Mouse (Mus musculus) heart, embryonic 13.5 days (tissue): ENCODE measurements around the gene Mosmo. TPM values are rescaled to one million over a fixed set of nuclear protein-coding genes. Genes with fewer than 3 reads are reported as not detected.

Experiments used
- ATAC-seq: fragments of 200-750 bp; cut with Nextera tagmentation; 2 replicates; pipeline ENCODE4 v1.8.0; 2017; ENCODE audit warnings: moderate TSS enrichment; ENCODE audit not compliant: insufficient number of reproducible peaks, low FRiP score, low TSS enrichment; ENCODE audit errors: extremely low read depth
- H3K27ac ChIP-seq: fragments of 300-500 bp; sonication (generic); replicated peaks from 2 replicates; pipeline ENCODE4 v1.5.1; 2015; ENCODE audit warnings: moderate library complexity, mild to moderate bottlenecking, inconsistent platforms
- H3K27me3 ChIP-seq: fragments of 300-500 bp; sonication (generic); replicated peaks from 2 replicates; pipeline ENCODE4 v1.6.1; 2015; ENCODE audit warnings: mild to moderate bottlenecking, inconsistent platforms
- H3K36me3 ChIP-seq: fragments of 300-500 bp; sonication (generic); 2 replicates; pipeline ENCODE4 v1.6.1; 2015; ENCODE audit warnings: mild to moderate bottlenecking, inconsistent platforms
- H3K4me1 ChIP-seq: fragments of 300-500 bp; sonication (generic); 2 replicates; pipeline ENCODE4 v1.6.1; 2015; ENCODE audit warnings: inconsistent platforms
- H3K4me2 ChIP-seq: fragments of 300-500 bp; sonication (generic); 2 replicates; pipeline ENCODE4 v1.6.1; 2015; ENCODE audit warnings: inconsistent platforms, mild to moderate bottlenecking, moderate library complexity
- H3K4me3 ChIP-seq: fragments of 300-500 bp; sonication (generic); 2 replicates; pipeline ENCODE4 v1.5.1; 2015; ENCODE audit warnings: moderate library complexity, mild to moderate bottlenecking, inconsistent platforms
- H3K9ac ChIP-seq: fragments of 300-500 bp; sonication (generic); 2 replicates; pipeline ENCODE4 v1.6.1; 2015; ENCODE audit warnings: inconsistent platforms, mild to moderate bottlenecking, moderate library complexity
- H3K9me3 ChIP-seq: fragments of 300-500 bp; sonication (generic); 2 replicates; pipeline ENCODE4 v1.6.1; 2016; ENCODE audit warnings: inconsistent platforms
- WGBS: fragments of 180-500 bp; shearing (Covaris S2); methylation state at CpG from one replicate; pipeline ENCODE4 v1.1.7; 2015; ENCODE audit warnings: mixed read lengths; 5-methylcytosine and 5-hydroxymethylcytosine counted together
- polyA plus RNA-seq: library from polyadenylated mRNA; unstranded; fragments of >200 nt; fragmentation: Nextera tagmentation; extraction: Ambion mirVana; gene quantifications from 2 replicates; pipeline ENCODE4 v1.2.1, GENCODE M21; 2015

Gene Mosmo
- polyA plus RNA-seq, 1 experiment from 2014 or later, result 8.5 TPM

DNA sequence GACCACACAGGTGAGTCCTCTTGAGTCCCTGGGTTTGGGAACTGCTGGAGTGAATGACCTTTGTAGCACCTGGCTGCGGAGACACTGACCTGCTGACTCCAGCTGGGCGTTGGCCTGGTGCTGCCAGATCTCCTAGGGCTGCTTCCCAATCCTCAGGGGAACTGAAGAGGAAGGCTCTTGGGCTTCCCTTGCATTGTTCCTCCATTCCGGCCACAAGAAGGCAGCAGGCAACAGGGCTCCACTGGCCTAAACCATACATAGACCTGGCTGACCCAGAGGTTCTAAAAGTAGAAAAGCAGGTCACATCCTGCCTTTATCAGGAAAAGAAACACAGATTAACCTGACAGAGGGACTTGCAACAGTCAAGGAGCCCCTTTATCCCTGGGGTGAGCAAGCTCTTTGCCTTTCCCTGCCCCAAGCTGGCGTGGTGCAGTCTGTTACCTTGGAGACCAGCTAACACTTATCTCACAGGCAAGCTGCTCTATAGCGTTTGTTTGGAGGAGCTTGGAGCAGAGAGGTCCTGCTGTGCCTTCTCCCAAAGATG, 62.2 kb downstream of the Mosmo start:
- peak overlapping the region; percentile 27 for H3K4me2 ChIP-seq
- H3K4me3 ChIP-seq, result no peak overlapping the region
- no peaks in the 10 kb centered on the region for H3K9me3 ChIP-seq
- ATAC-seq, result no peak
- 3% methylated on average over 5 of the region's 5 CpGs for WGBS
- peak overlapping the region; percentile 53; the same call in 1 of the 2 replicates for H3K9ac ChIP-seq
- no peaks in the 10 kb centered on the region for H3K27me3 ChIP-seq
- peak overlapping the region; percentile 36; the same call in 1 of the 2 replicates for H3K27ac ChIP-seq
- H3K4me1 ChIP-seq, result peaks cover 26% of the 10 kb centered on the region
- H3K36me3 ChIP-seq, result peaks cover 2% of the 10 kb centered on the region; the same call in 1 of the 2 replicates

DNA sequence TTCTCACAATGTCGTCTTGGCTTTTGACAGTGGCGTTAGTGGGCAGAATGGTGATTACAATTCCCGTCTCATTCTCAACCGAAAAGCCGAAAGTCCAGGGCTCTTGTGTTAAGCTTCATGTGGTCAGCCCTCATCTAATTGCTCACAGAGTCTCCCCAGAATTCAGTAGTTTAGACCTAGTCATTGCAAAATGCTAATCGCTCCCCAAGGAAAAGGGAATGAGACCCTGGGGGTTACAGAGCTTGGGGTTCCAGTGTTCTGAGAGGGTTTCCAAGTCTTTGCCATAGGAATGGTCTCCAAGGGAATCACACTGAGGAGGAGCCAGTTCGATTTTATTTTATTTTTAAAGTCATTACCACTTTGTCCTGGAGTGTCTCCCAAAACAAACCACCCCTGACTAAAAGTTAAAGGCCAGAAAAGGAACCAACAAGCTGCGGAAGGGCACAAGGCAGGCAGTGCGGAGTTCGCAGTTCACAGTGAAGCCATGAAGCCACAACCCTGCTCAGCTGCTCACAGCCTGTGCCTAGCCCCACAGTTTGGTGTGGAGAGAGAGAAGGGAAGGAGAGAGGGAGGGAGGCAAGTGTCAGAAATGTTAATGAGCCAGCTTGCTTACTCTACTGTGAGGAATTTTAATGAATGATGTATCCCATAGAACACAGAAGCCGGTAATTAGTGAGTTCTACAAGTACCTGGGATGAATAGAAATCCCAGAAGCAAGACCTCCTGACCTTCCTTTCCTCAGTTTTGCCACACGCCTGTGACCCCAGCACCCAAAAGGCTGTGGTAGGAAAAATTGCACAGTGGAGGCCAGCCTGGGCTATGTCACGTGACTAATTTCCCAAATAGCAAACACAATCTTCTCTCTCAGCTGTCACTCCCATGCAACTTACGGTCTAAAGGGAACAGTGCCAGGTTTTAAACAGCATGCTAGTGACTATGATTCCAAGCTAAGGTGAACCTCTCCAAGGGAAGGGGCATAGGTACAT, 66.2 kb downstream of the Mosmo start:
- 67% methylated on average over 14 of the region's 14 CpGs for WGBS
- H3K27me3 ChIP-seq, result no peaks in the 10 kb centered on the region

DNA sequence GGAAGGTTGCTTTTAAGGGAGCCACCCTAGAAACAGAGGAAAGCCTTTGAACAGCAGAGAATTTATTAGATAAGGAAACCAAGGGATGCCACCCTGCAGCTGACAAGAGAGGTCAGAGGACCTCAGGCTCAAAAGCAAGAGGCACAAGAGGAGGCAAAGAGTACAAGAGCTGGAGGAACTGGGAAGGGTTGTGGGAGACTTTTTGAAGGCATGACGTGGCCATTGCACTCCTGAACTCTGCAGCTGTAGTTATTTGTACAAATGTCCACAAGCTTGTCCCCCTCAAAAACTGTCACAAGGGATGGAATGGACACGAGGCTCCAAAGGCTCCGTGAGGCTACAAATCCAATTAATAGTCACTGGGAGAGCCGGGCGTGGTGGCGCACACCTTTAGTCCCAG, 67.2 kb downstream of the Mosmo start:
- no peaks in the 10 kb centered on the region for H3K36me3 ChIP-seq
- no peaks in the 10 kb centered on the region for H3K9me3 ChIP-seq
- no peak for ATAC-seq
- H3K4me1 ChIP-seq, result peaks cover 30% of the 10 kb centered on the region
- H3K4me2 ChIP-seq, result no peak overlapping the region
- no peaks in the 10 kb centered on the region for H3K27me3 ChIP-seq
- no peak overlapping the region for H3K9ac ChIP-seq
- H3K4me3 ChIP-seq, result no peak overlapping the region
- no peak overlapping the region; the same call in 1 of the 2 replicates for H3K27ac ChIP-seq
- 84% methylated on average over 6 of the region's 6 CpGs for WGBS

More for the DNA sequence above, 66.2 kb downstream of the Mosmo start:
- Histone ChIP-seq H3K36me3 (no peaks in the 10 kb centered on the region), H3K4me2 (no peak overlapping the region), H3K9me3 (no peaks in the 10 kb centered on the region), H3K27ac (no peak overlapping the region), H3K4me1 (peaks cover 39% of the 10 kb centered on the region), H3K4me3 (no peak overlapping the region), H3K9ac (no peak overlapping the region)
- no peak for ATAC-seq

DNA sequence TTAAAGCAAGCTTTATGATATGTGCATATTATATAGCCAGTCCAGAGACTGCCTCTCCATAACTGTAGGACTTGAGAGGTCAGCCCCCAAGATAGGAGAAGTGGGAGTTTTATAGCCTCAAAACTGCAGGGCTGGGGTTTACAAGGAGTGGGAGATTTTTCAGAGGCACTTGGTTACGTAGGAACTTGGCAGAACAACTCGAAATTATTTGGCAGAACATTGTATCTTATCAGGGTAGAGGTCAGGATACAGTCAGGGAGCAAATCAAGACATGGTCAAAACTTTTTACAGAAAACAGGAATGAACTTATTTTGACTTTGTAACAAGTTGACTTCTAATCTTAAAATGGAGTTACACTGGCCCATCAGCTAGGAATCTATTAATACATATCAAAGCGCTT, 68.6 kb downstream of the Mosmo start:
- peaks cover 19% of the 10 kb centered on the region; the same call in 1 of the 2 replicates for H3K4me1 ChIP-seq
- no peak for ATAC-seq
- H3K36me3 ChIP-seq, result no peaks in the 10 kb centered on the region
- 45% methylated on average over 3 of the region's 3 CpGs for WGBS
- no peaks in the 10 kb centered on the region for H3K27me3 ChIP-seq
- peak overlapping the region; percentile 46; the same call in 1 of the 2 replicates for H3K27ac ChIP-seq
- H3K9me3 ChIP-seq, result no peaks in the 10 kb centered on the region
- H3K9ac ChIP-seq, result no peak overlapping the region
- H3K4me2 ChIP-seq, result no peak overlapping the region
- H3K4me3 ChIP-seq, result no peak overlapping the region

DNA sequence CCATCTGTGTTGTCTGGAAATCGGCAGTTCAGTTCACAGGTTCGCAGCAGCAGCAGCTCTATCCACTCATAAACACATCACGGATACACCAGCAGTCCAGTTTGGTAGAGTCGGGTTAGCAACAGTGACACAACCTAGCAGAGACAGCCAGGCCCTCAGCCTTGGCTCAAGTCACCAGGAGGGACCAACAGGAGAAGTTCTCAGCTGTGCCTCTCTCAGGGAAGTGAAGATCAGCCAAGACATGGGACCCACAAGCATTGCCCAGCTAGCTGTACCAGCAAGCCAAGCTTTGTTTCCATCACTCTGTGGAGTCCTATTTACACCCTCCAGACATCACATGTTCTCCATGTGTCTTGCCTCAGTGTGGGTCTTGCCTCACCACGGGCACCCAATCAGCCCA, 69.4 kb downstream of the Mosmo start:
- H3K4me3 ChIP-seq, result no peak overlapping the region
- H3K27me3 ChIP-seq, result no peaks in the 10 kb centered on the region
- peaks cover 18% of the 10 kb centered on the region for H3K4me1 ChIP-seq
- no peak for ATAC-seq
- no peaks in the 10 kb centered on the region for H3K36me3 ChIP-seq
- 76% methylated on average over 5 of the region's 5 CpGs for WGBS
- no peaks in the 10 kb centered on the region for H3K9me3 ChIP-seq
- no peak overlapping the region for H3K9ac ChIP-seq
- no peak overlapping the region for H3K4me2 ChIP-seq
- peak overlapping the region; percentile 45 for H3K27ac ChIP-seq

DNA sequence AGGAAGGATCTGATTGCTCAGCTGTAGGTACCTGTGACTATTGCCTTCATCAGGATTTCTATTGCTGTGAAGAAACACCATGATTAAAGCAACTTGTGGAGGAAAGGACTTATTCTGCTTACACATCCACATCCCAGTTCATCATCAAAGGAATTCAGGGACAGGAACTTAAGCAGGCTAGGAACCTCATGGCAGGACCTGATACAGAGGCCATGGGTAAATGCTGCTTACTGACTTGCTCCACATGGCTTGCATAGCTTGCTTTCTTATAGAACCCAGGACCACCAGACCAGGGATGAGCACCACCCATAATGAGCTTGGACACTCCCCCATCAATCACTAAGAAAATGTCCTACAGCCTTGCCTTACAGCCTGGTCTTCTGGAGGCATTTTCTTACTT, 71.1 kb downstream of the Mosmo start:
- Histone ChIP-seq H3K27me3 (no peaks in the 10 kb centered on the region), H3K4me3 (no peak overlapping the region), H3K36me3 (no peaks in the 10 kb centered on the region), H3K4me1 (peaks cover 20% of the 10 kb centered on the region), H3K9ac (no peak overlapping the region), H3K4me2 (no peak overlapping the region), H3K9me3 (no peaks in the 10 kb centered on the region), H3K27ac (no peak overlapping the region)
- no peak for ATAC-seq

DNA sequence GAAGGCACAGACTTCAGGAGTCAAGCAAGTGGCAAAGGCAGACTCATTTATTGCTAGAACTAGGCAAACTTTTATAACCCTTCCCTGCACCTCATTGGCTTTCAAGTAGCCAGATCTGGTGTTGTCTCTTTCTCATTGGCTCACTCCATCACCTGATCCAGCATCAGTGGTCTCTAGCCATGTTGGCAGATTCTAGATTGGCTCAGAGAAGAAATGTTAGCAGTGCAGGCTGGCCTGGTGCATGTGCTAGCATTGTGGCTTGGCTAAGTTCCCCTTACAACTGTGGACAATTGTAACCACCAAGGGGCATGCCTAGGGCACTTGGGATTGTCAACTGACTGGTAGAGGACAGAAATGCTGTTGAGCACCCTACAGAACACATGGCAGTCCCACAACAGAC, 73.9 kb downstream of the Mosmo start:
- Histone ChIP-seq H3K4me2 (no peak overlapping the region), H3K4me3 (no peak overlapping the region)
- no peak for ATAC-seq

DNA sequence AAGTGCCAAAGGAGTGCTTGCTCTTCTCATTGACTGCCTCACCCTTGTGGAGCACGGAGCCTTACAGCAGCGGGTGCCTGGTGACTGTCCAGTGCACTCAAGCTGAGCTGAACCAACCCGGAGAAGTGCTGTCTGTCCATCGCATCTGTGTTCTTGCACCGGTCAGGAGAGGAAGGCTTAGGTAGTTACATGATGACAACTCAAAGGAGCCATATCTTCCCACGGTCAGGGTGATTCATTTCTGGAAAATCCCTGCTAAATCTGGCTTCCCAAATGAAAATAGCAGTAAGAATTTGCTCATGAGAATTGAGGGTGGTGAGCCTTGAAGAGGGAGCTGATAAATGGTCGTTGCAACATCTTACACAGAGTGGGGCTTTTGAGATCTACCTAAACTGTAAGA, 74.5 kb downstream of the Mosmo start:
- Histone ChIP-seq H3K9ac (no peak overlapping the region), H3K27me3 (no peaks in the 10 kb centered on the region), H3K36me3 (no peaks in the 10 kb centered on the region), H3K27ac (no peak overlapping the region), H3K9me3 (no peaks in the 10 kb centered on the region), H3K4me1 (peaks cover 3% of the 10 kb centered on the region), H3K4me3 (no peak overlapping the region), H3K4me2 (no peak overlapping the region)
- ATAC-seq, result no peak
- 49% methylated on average over 7 of the region's 7 CpGs for WGBS

More for the DNA sequence above, 73.9 kb downstream of the Mosmo start:
- H3K9me3 ChIP-seq, result no peaks in the 10 kb centered on the region
- no peak overlapping the region for H3K27ac ChIP-seq
- H3K4me1 ChIP-seq, result peaks cover 5% of the 10 kb centered on the region
- no peaks in the 10 kb centered on the region for H3K36me3 ChIP-seq
- H3K27me3 ChIP-seq, result no peaks in the 10 kb centered on the region
- H3K9ac ChIP-seq, result no peak overlapping the region

DNA sequence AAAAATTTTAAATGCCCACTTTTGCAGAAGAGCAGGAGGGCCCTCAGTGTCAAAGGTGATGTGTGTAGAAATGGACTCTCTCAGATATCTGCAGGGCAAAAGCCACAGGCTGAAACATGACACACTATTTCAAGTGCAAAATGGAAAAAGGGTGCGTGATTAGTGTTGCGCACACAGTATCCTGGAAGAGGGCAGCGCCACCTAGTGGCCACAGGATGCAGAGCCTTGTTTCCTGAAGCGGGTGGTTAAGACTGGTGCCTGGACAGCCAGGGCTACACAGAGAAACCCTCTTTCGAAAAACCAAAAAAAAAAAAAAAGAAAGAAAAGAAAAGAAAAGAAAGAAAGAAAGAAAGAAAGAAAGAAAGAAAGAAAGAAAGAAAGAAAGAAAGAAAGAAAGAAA, 77.3 kb downstream of the Mosmo start:
- Histone ChIP-seq H3K27me3 (no peaks in the 10 kb centered on the region), H3K9me3 (no peaks in the 10 kb centered on the region), H3K27ac (no peak overlapping the region), H3K4me1 (peaks cover 3% of the 10 kb centered on the region), H3K4me2 (no peak overlapping the region), H3K36me3 (no peaks in the 10 kb centered on the region), H3K4me3 (no peak overlapping the region), H3K9ac (no peak overlapping the region)
- no peak for ATAC-seq
- 10% methylated on average over 5 of the region's 5 CpGs for WGBS

DNA sequence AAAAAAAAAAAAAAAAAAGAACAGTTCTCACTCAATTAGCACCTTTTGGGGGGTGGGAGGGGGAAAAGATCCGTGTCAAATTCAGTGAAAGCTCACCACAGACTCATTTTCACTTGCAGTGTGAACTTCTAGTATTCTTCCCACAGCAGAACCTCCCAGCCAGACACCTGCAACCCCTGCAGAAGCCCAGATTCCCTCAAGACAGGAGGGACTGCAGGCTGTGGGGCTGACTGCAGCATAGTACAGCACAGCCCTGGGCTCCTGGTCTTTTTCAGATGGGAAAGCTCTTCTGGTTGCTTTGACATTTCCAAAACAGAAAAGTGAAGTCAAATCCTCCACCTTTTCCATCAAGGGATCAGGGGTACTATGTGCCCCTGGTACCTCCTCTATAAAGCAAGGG, 90.0 kb downstream of the Mosmo start:
- no peak overlapping the region for H3K27ac ChIP-seq
- H3K4me3 ChIP-seq, result no peak overlapping the region
- H3K4me2 ChIP-seq, result no peak overlapping the region
- no peaks in the 10 kb centered on the region; the same call in 1 of the 2 replicates for H3K4me1 ChIP-seq
- no peaks in the 10 kb centered on the region for H3K27me3 ChIP-seq
- 5% methylated on average over 1 of the region's 1 CpGs for WGBS
- ATAC-seq, result no peak
- no peaks in the 10 kb centered on the region for H3K36me3 ChIP-seq
- H3K9me3 ChIP-seq, result no peaks in the 10 kb centered on the region
- no peak overlapping the region for H3K9ac ChIP-seq

DNA sequence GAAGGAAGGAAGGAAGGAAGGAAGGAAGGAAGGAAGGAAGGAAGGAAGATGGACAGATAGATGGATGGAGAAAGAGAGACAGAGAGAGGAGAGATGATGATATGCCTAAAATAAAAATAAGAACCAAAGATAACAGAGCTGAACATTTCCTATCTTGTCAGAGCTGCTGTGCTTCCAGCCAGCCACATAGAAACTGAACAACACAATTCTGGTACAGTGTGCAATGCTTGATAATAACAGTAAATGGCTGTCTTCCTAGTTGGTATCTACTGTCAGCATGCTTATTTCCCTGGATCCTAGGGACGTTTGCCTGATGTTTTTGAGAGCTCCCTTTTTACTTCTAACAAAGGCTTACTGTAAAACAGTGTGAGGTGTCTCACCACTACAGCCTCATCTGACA, 94.0 kb downstream of the Mosmo start:
- no peak overlapping the region for H3K4me3 ChIP-seq
- WGBS, result 37% methylated on average over 1 of the region's 1 CpGs
- H3K36me3 ChIP-seq, result no peaks in the 10 kb centered on the region
- H3K27me3 ChIP-seq, result no peaks in the 10 kb centered on the region
- no peak overlapping the region for H3K4me2 ChIP-seq
- H3K27ac ChIP-seq, result no peak overlapping the region
- no peaks in the 10 kb centered on the region for H3K9me3 ChIP-seq
- no peak for ATAC-seq
- no peak overlapping the region for H3K9ac ChIP-seq
- H3K4me1 ChIP-seq, result no peaks in the 10 kb centered on the region; the same call in 1 of the 2 replicates
